Mouse (Mus musculus) ES-Bruce4 (cell line): ENCODE measurements at regions not wholly inside any gene's neighbourhood (a gene's known extent, or its start where the extent isn't known, plus 50 kb on each side); places are given as distances from the start of the nearest gene placed in this dataset.

Experiments
- CTCF ChIP-seq: IDR thresholded peaks from one replicate; pipeline ENCODE4 v1.8.1; 2011; ENCODE audit warnings: low read depth, low read length
- EP300 ChIP-seq: IDR thresholded peaks from 2 replicates; pipeline ENCODE4 v1.6.1; 2011; ENCODE audit warnings: low read depth, low read length; ENCODE audit not compliant: insufficient read depth
- POLR2A ChIP-seq: IDR thresholded peaks from one replicate; pipeline ENCODE4 v1.8.1; 2011; ENCODE audit warnings: low read length; ENCODE audit not compliant: insufficient read depth

- TF ChIP-seq CTCF (no peak), POLR2A (no peak), EP300 (no peak)
Measured at GRCm38 (mm10) chr3:21296581-21297110, 779.8 kb upstream of the Tbl1xr1 start.
